Mouse (Mus musculus) bone marrow macrophage, adult 2 months (primary cell): ENCODE data around the gene Nfrkb. TPM values are rescaled to one million over a fixed set of nuclear protein-coding genes. Genes with fewer than 3 reads are reported as not detected.
A peak's percentile ranks its signal among the peaks of the same experiment; 100 is the strongest.

Source experiments
- H3K27ac ChIP-seq: 2 replicates; pipeline ENCODE4 v1.5.1; 2012; ENCODE audit warnings: low read depth, low read length; ENCODE audit not compliant: insufficient read depth
- H3K4me1 ChIP-seq: 2 replicates; pipeline ENCODE4 v1.6.1; 2012; ENCODE audit warnings: low read length; ENCODE audit not compliant: control insufficient read depth, insufficient read depth
- H3K4me3 ChIP-seq: 2 replicates; pipeline ENCODE4 v1.5.1; 2012; ENCODE audit warnings: mild to moderate bottlenecking, low read length, moderate library complexity; ENCODE audit not compliant: insufficient read depth
- CTCF ChIP-seq: IDR thresholded peaks from 2 replicates; pipeline ENCODE4 v1.5.1; 2012; ENCODE audit warnings: low read depth, mild to moderate bottlenecking, low read length, moderate library complexity
- POLR2A ChIP-seq: IDR thresholded peaks from 2 replicates; pipeline ENCODE4 v1.6.1; 2012; ENCODE audit warnings: mild to moderate bottlenecking, low read depth, low read length, borderline replicate concordance
- polyA plus RNA-seq: library from polyadenylated mRNA; stranded (reverse); fragments of >200 nt; gene quantifications from 2 replicates; pipeline ENCODE4 v1.2.4, GENCODE M21; 2012; ENCODE audit not compliant: missing spikeins, insufficient read depth, insufficient read length

Nfrkb gene
- polyA plus RNA-seq, 1 experiment = 13.1 TPM

DNA sequence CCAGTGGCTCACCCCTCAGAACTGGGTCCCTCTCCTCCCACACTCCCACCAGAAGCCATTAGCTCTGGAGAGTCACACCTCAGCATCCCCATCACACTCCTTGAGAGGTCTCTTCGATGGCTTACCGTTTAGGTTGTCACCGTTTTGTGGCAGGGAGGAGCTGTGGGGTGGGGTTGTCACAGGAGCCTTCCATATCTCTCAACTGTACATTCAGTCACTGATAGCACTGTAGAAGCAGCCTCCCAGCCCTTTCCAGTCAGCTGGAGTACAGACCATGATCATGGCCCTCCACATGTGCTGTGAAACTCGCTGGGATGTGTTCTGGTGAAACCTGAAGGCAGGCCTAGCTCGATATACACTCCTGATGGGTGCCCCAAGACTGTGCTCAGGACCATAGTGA lies 36.2 kb downstream of the Nfrkb start:
- no peak overlapping the region for H3K27ac ChIP-seq
- no peak overlapping the region for H3K4me3 ChIP-seq
- peaks cover 11% of the 10 kb centered on the region for H3K4me1 ChIP-seq
- no peak for TF ChIP-seq POLR2A
- TF ChIP-seq CTCF = no peak

DNA sequence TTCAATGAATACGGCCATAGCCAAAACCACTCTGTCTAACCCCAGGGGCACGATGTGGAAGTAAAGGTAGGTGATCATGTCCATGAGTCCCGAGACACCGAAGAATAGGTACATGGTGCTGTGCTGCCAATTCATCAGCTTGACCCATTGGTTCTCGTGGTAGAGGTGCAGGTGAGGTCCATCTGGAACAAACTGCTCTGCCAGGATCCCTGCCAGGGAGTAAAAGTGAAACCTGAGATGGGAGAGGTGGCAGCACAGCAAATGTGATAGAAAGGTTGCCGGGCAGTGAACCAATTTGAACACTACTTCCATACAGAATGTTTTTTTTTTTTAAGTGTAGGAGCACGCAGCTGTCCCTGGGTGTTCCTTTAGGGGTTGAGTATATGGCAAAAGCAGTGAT lies 43.0 kb downstream of the Nfrkb start:
- H3K4me3 ChIP-seq = no peak overlapping the region

DNA sequence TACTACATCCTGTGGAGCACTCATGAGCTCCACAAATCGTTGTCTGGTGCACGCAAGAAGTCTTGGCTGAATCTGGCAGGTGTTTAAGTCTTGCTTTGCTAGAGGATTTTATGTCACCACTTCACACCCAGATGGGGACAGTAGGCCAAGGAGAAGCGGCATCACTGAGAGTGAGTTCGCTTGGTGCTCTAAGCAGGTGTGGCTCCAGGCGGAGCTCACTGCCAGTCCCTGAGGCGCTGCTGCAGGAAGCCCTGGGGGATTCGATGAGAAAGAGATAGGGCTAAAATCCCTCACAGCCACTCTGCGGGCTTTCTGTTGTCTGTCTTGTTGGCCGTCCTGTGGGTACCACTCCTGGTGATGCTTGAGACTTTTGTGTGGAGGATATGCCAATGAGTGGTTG lies 44.0 kb downstream of the Nfrkb start:
- Histone ChIP-seq H3K27ac (no peak overlapping the region), H3K4me3 (no peak overlapping the region), H3K4me1 (peaks cover 9% of the 10 kb centered on the region)
- TF ChIP-seq CTCF (no peak), POLR2A (no peak)

More for the DNA sequence above, 43.0 kb downstream of the Nfrkb start:
- TF ChIP-seq CTCF (no peak), POLR2A (no peak)
- no peak overlapping the region for H3K27ac ChIP-seq
- H3K4me1 ChIP-seq = peaks cover 9% of the 10 kb centered on the region

DNA sequence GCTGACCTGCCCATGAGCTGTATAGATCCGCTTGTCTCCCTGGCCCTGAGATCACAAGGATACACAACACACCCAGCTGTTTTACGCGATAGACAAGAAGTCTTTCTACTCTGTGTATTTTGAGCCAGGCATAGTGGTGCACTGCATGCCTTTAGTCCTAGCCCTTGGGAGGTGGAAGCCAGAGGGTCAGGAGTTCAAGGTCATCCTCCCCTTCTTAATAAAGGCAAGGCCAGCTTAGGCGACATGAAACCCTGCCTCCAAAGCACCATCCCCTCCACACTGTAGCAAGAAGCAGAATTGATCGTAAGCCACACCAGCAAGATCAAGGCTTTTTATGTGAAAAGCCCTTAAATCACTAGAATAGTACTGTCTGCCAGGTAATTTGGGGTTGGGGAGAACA lies 45.8 kb downstream of the Nfrkb start:
- H3K4me1 ChIP-seq = peaks cover 9% of the 10 kb centered on the region
- no peak for TF ChIP-seq CTCF
- no peak for TF ChIP-seq POLR2A
- no peak overlapping the region for H3K4me3 ChIP-seq
- no peak overlapping the region for H3K27ac ChIP-seq

DNA sequence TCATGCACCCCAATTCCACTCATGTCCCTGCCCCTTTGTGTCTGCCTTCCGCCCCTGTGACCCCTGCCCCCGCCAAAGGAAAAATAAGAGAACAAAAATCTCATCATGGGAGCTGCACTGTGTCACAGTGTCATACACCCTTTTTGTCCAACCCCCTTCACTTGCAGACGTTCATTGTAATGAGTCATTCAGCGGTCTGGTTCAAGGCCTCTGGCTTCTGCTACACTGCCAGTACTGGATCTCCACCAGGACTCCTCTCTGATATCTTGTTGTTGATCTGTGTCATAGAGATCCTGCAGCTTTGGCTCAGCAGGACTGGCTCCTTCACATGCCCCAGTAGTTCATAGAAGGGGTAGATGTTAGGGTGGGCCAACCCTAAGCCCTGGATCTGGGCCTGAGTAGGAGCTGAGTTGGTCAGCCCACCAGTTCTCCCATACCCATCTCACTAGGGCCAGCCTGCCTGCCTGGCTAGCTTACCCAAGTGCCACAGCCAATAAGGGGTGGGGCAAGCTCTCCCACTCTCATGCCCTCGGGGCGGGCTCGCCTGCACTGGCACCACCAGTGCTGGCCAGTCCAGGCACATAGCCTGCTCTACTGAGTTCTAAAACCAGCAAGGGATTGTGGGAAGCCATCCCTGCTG lies 46.5 kb downstream of the Nfrkb start:
- TF ChIP-seq CTCF = no peak
- no peak for TF ChIP-seq POLR2A
- no peak overlapping the region for H3K27ac ChIP-seq
- peaks cover 9% of the 10 kb centered on the region for H3K4me1 ChIP-seq
- H3K4me3 ChIP-seq = no peak overlapping the region

DNA sequence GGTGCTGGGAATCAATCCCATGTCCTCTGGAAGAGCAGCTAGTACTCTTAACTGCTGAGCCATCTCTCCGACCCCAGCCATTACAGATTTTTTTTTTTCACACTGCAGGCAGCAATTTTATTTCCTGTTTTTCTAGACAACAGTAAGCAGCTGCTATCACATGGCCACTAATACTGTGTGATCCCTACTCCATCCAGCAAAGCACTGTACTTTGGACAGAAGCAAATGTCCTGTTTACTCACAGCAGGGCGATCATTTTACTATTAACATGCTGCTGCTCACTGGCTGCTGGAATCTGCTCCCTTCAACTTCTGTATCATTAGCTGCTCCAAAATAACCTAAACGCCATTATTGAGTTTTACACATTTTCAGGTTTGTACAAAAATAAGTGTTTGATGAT lies 47.4 kb downstream of the Nfrkb start:
- TF ChIP-seq POLR2A = no peak
- no peak for TF ChIP-seq CTCF
- no peak overlapping the region for H3K4me3 ChIP-seq
- H3K4me1 ChIP-seq = peaks cover 9% of the 10 kb centered on the region

DNA sequence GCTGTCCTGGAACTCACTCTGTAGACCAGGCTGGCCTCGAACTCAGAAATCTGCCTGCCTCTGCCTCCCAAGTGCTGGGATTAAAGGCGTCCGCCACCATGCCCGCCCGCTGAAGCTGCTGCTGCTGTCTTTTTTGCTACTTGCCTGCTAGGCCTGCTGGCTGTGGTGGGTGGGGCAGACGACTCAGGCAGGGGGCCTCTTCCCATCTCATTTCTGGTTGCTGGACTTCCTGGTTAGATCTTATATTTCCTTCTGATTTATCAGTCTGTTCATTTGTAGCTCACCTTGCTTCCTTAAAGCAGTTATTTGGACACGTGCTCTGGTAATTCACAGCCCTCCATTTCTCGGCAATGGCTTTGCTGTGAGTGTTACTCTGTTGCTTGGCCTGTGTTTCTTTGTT lies 49.4 kb downstream of the Nfrkb start:
- H3K4me3 ChIP-seq = no peak overlapping the region
- TF ChIP-seq CTCF = no peak
- TF ChIP-seq POLR2A = no peak
- peaks cover 15% of the 10 kb centered on the region for H3K4me1 ChIP-seq
- H3K27ac ChIP-seq = no peak overlapping the region

More for the DNA sequence above, 47.4 kb downstream of the Nfrkb start:
- peak overlapping the region; percentile 17; the same call in 1 of the 2 replicates for H3K27ac ChIP-seq

DNA sequence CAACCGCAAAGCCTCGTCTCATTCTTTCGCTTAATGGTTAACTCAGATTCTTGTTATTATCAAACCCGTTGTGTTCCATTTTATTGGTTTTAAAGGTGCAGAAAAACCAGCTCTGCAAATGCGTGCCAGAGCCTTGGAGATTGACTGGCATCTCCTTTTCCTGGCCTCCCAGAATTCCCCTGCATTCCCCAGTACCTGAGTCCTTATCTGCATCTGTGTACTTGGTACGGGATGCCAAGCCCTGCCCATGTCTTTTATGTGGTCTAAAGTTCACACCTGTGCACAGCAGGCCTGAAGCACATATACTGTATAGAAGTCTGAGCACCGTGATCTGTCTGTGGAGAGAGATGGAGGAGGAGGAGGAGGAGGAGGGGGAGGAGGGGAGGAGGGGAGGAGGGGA lies 51.9 kb downstream of the Nfrkb start:
- Histone ChIP-seq H3K27ac (no peak overlapping the region), H3K4me1 (peaks cover 8% of the 10 kb centered on the region), H3K4me3 (no peak overlapping the region)
- TF ChIP-seq CTCF (no peak), POLR2A (no peak)

DNA sequence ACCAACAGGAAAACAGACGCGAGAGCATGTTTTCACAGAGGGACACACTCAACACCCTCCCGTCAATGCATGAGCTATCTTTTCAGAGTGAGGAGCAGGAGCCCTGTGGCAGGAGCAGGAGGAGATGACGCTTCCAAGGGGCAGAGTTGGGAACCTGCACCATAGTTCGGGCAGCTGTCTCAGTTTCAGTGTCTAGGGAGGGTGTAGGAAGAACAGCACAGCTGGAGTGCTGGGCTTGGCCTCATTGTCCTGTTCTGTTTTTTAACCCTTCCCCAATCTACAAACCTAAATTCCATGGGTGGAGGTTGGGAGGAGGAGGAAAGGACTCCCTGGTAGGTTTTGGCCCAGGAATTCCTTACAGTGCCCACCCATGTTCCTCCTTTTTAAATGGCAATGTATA lies 52.8 kb downstream of the Nfrkb start:
- Histone ChIP-seq H3K4me3 (no peak overlapping the region), H3K27ac (no peak overlapping the region)

DNA sequence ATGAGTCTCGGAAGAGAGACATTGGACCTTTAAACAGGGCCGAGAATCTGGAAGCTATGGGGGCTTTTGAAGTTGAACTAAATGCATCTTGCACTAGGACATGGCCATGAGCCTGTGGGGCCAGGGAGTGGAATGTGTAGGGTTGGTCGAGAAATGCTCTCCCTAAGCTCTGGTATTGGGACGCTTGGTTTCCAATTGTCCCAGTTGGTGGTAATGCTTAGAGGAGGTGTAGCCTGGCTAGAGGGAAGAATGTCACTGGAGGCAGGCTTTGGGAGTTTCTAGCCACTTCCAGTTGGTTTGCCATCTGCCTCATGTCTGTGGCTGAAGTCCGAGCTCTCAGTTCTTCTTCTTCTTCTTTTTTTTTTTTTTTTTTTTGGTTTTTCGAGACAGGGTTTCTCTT lies 53.3 kb downstream of the Nfrkb start:
- Histone ChIP-seq H3K27ac (no peak overlapping the region), H3K4me1 (peaks cover 6% of the 10 kb centered on the region; the same call in 1 of the 2 replicates), H3K4me3 (no peak overlapping the region)
- TF ChIP-seq POLR2A = no peak
- no peak for TF ChIP-seq CTCF

More for the DNA sequence above, 52.8 kb downstream of the Nfrkb start:
- peaks cover 6% of the 10 kb centered on the region; the same call in 1 of the 2 replicates for H3K4me1 ChIP-seq
- TF ChIP-seq CTCF (no peak), POLR2A (no peak)

DNA sequence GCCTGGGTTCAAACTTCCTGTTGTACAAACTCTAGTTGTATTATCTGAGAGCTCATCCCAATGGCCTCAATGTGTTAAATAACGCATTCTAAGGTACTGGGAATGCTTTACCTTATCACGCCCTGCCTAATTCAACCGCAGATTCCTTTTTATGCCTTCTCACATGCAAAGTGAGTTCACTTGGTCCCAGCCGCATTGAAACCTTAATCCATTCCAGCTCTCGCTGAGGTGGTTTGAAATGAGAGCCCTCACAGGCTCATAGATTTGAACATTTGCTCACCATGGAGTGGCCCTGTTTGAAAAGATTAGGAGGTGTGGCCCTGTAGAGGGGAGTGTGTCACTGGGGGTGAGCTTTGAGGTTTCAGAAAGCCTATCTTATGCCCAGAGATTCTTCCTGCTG lies 54.4 kb downstream of the Nfrkb start:
- peaks cover 6% of the 10 kb centered on the region; the same call in 1 of the 2 replicates for H3K4me1 ChIP-seq
- H3K27ac ChIP-seq = no peak overlapping the region
- H3K4me3 ChIP-seq = no peak overlapping the region
- TF ChIP-seq CTCF = no peak
- no peak for TF ChIP-seq POLR2A
